Mouse (Mus musculus) left cerebral cortex, adult 8-10 months (tissue): Measurements from ENCODE around the gene Idi2. TPM values are rescaled to one million over a fixed set of nuclear protein-coding genes. Genes with fewer than 3 reads are reported as not detected.
"Not testable (repeated sequence)": the region's sequence is repeated elsewhere in the genome, so short reads cannot be mapped to it uniquely, and the experiment has no call there.

Experiments used
- DNase-seq, 2 experiments: peaks; one replicate each; pipeline ENCODE4 v3.0.0; 2022; ENCODE audit warnings: low spot score in 2 of 2
- microRNA-seq, 2 experiments: library from miRNA; unstranded; fragments of <30 nt; microRNA quantifications; one replicate each; pipeline ENCODE4 v1.2.0; 2022
- total RNA-seq, 4 experiments: library from RNA; stranded (reverse); gene quantifications; 2 replicates each; pipeline ENCODE4 v1.2.4; 2022

Gene Idi2
- total RNA-seq, 4 experiments from 2014 or later, result not detected

GRCm38 (mm10) chr13:8995990-8996786 is 43.5 kb downstream of the Idi2 start, which contains the start of gene Gtpbp4:
Gene Gtpbp4, minus strand, starts transcription at chr13:8996083.
- peak; percentile 92 to 97 for DNase-seq

GRCm38 (mm10) chr13:8997221-8997620 is 44.6 kb downstream of the Idi2 start:
- DNase-seq, result not testable (repeated sequence)

GRCm38 (mm10) chr13:8999464-8999863 is 46.8 kb downstream of the Idi2 start:
- no peak for DNase-seq

GRCm38 (mm10) chr13:9003306-9003705 is 50.6 kb downstream of the Idi2 start:
- no peak for DNase-seq

Small RNA genes lying within 50 kb of the gene (microRNA-seq; reads per million reads assigned to microRNA genes)
- 0 reads per million in 2 experiments for gene Gm22750

Other genes starting within 250 kb of the Idi2 start
- gene Wdr37, start 81.0 kb upstream of the Idi2 start, total RNA-seq, result 100 to 1,000 TPM in 3 of 4 experiments, 10 to 100 TPM in 1; 98.1 to 116 (median 109) TPM
- 10 to 100 TPM; 34.4 to 41.1 (median 37.2) TPM for gene Idi1, start 67.4 kb upstream of the Idi2 start, total RNA-seq
- under 1 TPM in 1 of 4 experiments, not detected in 3; 0.59 TPM for gene Gm9745, start 4.6 kb upstream of the Idi2 start, total RNA-seq
- gene Gtpbp4, start 43.2 kb downstream of the Idi2 start, total RNA-seq, result 10 to 100 TPM; 38.0 to 44.3 (median 41.4) TPM
- 10 to 100 TPM; 69.5 to 73.6 (median 71.9) TPM for gene Larp4b, start 141.0 kb downstream of the Idi2 start, total RNA-seq